Mouse (Mus musculus): ENCODE measurements around the gene Ski. TPM values are rescaled to one million over a fixed set of nuclear protein-coding genes. Genes with fewer than 3 reads are reported as not detected.

The Ski gene
- polyA plus RNA-seq, 1 experiment, result 63.9 TPM

- TF ChIP-seq POLR2A (IDR thresholded peaks at IDR 0.05; ENCODE audit: borderline replicate concordance, low read depth, low read length) (no peak), CTCF (IDR thresholded peaks at IDR 0.05; ENCODE audit: low read depth, low read length) (no peak)
- Histone ChIP-seq H3K4me1 (ENCODE audit: control insufficient read depth, insufficient read depth, low read length) (peaks cover 5% of the 10 kb centered on the region), H3K27ac (ENCODE audit: insufficient read depth, low read depth, low read length) (no peak overlapping the region), H3K4me3 (ENCODE audit: insufficient read depth, low read length) (no peak overlapping the region)
Measured at GRCm38 (mm10) chr4:155146107-155146823, 76.1 kb downstream of the Ski start.

DNA sequence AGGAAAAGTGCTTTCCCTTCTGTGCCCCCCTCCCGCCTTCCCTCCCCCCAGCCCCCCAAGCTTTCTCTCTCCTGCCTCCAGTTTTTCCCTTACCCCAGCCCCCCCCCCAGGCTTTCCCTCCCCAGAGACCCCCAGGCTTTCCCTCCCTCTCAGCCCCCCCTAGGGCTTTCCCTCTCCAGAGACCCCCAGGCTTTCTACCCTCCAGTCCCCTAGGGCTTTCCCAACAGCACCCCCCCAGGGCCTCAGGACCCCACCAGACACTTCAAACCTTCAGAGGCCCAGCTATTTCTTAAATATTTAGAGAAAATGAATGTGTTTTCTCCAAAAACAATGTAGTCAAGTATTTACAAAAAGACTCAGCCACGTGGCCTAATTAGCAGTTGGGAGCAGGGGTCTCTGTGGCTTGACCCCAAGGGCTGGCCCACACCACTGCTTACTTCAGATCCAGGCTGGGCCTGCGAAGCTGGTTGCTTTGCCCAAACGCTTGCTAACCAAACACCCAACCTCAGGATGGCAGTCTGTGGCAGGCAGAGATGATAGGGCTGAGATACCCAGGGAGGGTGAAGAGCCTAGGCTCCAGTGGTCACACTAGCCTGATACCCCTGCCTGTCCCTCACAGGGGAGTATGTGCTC lies 77.7 kb downstream of the Ski start:
- Histone ChIP-seq H3K4me3 (ENCODE audit: insufficient read depth, low read length) (no peak overlapping the region), H3K4me1 (ENCODE audit: control insufficient read depth, insufficient read depth, low read length) (peaks cover 2% of the 10 kb centered on the region; the same call in 1 of the 2 replicates), H3K27ac (ENCODE audit: insufficient read depth, low read depth, low read length) (no peak overlapping the region)
- TF ChIP-seq CTCF (IDR thresholded peaks at IDR 0.05; ENCODE audit: low read depth, low read length), result no peak
- no peak for TF ChIP-seq POLR2A (IDR thresholded peaks at IDR 0.05; ENCODE audit: borderline replicate concordance, low read depth, low read length)

GRCm38 (mm10) chr4:155143871-155144502 lies 78.4 kb downstream of the Ski start:
- Histone ChIP-seq H3K4me3 (ENCODE audit: insufficient read depth, low read length) (no peak overlapping the region), H3K4me1 (ENCODE audit: control insufficient read depth, insufficient read depth, low read length) (peaks cover 2% of the 10 kb centered on the region; the same call in 1 of the 2 replicates), H3K27ac (ENCODE audit: insufficient read depth, low read depth, low read length) (no peak overlapping the region)
- TF ChIP-seq POLR2A (IDR thresholded peaks at IDR 0.05; ENCODE audit: borderline replicate concordance, low read depth, low read length), result no peak
- no peak for TF ChIP-seq CTCF (IDR thresholded peaks at IDR 0.05; ENCODE audit: low read depth, low read length)

DNA sequence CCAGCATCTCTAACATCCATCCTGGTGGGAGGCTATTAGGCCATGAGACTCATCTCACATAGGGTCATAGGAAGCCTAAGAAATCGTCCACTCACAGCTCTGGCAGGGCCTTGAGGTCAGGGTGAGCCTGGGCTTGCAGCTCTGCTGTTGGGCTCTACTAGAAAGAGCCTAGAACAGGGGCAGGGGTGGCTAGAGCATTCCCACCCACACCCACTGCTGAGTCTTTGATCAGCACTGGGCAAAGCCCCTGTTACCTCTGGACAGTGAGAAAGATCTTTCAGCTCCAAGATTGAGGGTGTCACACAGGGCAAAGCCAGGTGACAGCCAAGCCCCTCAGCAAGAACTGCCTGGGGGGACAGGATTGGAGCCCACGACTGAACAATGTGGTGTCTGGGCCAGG lies 79.0 kb downstream of the Ski start:
- H3K27ac ChIP-seq (ENCODE audit: insufficient read depth, low read depth, low read length), result no peak overlapping the region
- no peak overlapping the region for H3K4me3 ChIP-seq (ENCODE audit: insufficient read depth, low read length)
- H3K4me1 ChIP-seq (ENCODE audit: control insufficient read depth, insufficient read depth, low read length), result peaks cover 2% of the 10 kb centered on the region; the same call in 1 of the 2 replicates
- TF ChIP-seq POLR2A (IDR thresholded peaks at IDR 0.05; ENCODE audit: borderline replicate concordance, low read depth, low read length), result no peak

- H3K4me3 ChIP-seq (ENCODE audit: insufficient read depth, low read length), result no peak overlapping the region
- H3K4me1 ChIP-seq (ENCODE audit: control insufficient read depth, insufficient read depth, low read length), result peaks cover 2% of the 10 kb centered on the region; the same call in 1 of the 2 replicates
- TF ChIP-seq POLR2A (IDR thresholded peaks at IDR 0.05; ENCODE audit: borderline replicate concordance, low read depth, low read length), result no peak
- no peak for TF ChIP-seq CTCF (IDR thresholded peaks at IDR 0.05; ENCODE audit: low read depth, low read length)
- H3K27ac ChIP-seq (ENCODE audit: insufficient read depth, low read depth, low read length), result no peak overlapping the region
Measured at GRCm38 (mm10) chr4:155142836-155143235, 79.6 kb downstream of the Ski start.

DNA sequence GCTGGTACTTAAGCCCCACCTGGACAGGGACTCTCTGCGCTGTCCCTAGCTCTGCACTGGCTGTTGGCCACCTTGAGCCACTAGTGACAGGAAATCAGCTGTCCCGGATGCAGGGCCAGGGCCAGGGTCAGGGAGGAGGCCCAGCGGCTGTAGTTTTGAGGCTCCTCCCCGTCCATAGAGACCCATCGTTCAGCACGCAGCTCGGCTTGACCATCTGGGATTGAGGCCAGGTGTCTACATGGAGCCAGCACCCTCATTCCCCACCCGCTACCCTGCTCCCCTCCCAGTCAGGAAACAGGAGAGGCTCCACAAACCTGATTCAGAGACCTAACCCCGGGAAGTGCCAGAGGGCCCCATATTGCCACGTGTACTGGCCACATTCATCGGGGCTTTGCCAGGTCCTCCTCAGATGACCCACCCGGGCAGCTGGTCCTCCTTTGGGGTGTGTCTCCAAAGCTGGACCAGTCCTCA lies 81.6 kb downstream of the Ski start:
- H3K4me3 ChIP-seq (ENCODE audit: insufficient read depth, low read length), result no peak overlapping the region
- no peak overlapping the region for H3K27ac ChIP-seq (ENCODE audit: insufficient read depth, low read depth, low read length)
- TF ChIP-seq CTCF (IDR thresholded peaks at IDR 0.05; ENCODE audit: low read depth, low read length), result no peak
- TF ChIP-seq POLR2A (IDR thresholded peaks at IDR 0.05; ENCODE audit: borderline replicate concordance, low read depth, low read length), result no peak
- peaks cover 4% of the 10 kb centered on the region; the same call in 1 of the 2 replicates for H3K4me1 ChIP-seq (ENCODE audit: control insufficient read depth, insufficient read depth, low read length)

DNA sequence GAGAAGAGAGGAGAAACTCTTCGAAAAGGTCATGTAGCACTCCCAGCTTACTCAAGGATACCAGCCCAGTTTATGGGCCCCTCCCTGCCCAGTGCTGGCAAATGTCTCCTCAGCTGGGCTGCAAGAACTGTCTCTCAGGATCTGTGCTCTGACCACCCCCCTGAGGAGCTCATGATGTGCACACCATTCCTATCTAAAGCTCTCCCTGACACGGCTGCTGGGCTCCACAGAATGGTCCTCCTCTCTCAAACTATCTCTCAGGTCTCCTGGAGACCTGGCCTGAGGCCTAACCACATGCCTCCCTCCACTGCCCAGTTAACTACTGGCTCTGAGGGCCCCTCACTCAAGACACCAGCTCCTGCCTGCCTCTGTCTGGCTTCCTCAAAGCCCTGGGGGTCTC lies 82.2 kb downstream of the Ski start:
- H3K4me3 ChIP-seq (ENCODE audit: insufficient read depth, low read length), result no peak overlapping the region
- no peak overlapping the region for H3K27ac ChIP-seq (ENCODE audit: insufficient read depth, low read depth, low read length)

DNA sequence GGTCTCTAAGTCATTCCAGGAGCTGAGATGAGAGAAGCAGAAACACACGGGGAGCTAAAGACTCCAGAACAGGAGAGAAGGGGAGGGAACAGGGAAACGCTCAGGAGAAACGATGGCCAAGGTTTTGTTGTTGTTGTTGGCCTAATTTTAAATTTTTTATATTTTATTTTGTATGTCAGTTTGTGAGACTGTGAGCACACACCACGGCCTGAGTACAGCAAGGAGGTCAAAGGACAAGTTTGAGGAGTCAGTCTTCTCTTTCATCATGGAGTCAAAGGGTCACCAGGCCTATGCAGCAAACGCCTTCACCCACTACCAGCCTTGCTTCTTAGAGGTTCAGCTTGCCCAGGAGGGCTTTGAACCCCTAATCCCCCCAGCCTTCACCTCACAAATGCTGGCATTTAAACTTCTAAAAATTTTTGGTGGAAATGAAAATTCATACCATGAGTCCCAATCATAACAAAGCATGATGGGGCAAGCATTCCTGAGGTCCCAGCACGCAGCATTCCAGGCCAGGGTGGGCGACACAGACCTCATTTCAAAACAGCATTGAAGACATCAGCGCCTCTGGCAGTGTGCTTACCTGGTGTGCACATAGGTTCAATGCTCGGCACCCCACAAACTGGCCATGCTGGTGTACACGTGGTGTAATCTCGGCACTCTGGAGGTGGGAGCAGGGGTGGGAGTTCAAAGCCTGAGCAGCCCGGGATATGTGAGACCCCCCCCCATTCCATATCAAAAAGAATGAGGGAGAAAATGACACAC lies 82.9 kb downstream of the Ski start:
- Histone ChIP-seq H3K27ac (ENCODE audit: insufficient read depth, low read depth, low read length) (no peak overlapping the region), H3K4me3 (ENCODE audit: insufficient read depth, low read length) (no peak overlapping the region), H3K4me1 (ENCODE audit: control insufficient read depth, insufficient read depth, low read length) (peaks cover 4% of the 10 kb centered on the region; the same call in 1 of the 2 replicates)
- TF ChIP-seq CTCF (IDR thresholded peaks at IDR 0.05; ENCODE audit: low read depth, low read length) (no peak), POLR2A (IDR thresholded peaks at IDR 0.05; ENCODE audit: borderline replicate concordance, low read depth, low read length) (no peak)

More for the DNA sequence above, 82.2 kb downstream of the Ski start:
- peaks cover 4% of the 10 kb centered on the region; the same call in 1 of the 2 replicates for H3K4me1 ChIP-seq (ENCODE audit: control insufficient read depth, insufficient read depth, low read length)
- no peak for TF ChIP-seq POLR2A (IDR thresholded peaks at IDR 0.05; ENCODE audit: borderline replicate concordance, low read depth, low read length)
- TF ChIP-seq CTCF (IDR thresholded peaks at IDR 0.05; ENCODE audit: low read depth, low read length), result no peak

GRCm38 (mm10) chr4:155138451-155138850 lies 83.9 kb downstream of the Ski start:
- TF ChIP-seq CTCF (IDR thresholded peaks at IDR 0.05; ENCODE audit: low read depth, low read length) (no peak), POLR2A (IDR thresholded peaks at IDR 0.05; ENCODE audit: borderline replicate concordance, low read depth, low read length) (no peak)
- peaks cover 6% of the 10 kb centered on the region for H3K4me1 ChIP-seq (ENCODE audit: control insufficient read depth, insufficient read depth, low read length)
- no peak overlapping the region for H3K4me3 ChIP-seq (ENCODE audit: insufficient read depth, low read length)
- no peak overlapping the region for H3K27ac ChIP-seq (ENCODE audit: insufficient read depth, low read depth, low read length)

Measured in bone marrow macrophage, adult 2 months (primary cell).